Mouse (Mus musculus) liver, embryonic 14 days (tissue): ENCODE data around the gene Atad5. TPM values are rescaled to one million over a fixed set of nuclear protein-coding genes. Genes with fewer than 3 reads are reported as not detected.

Source experiments
- polyA plus RNA-seq: library from polyadenylated mRNA; depleted of rRNA; stranded (reverse); fragments of >200 nt; gene quantifications from 2 replicates; pipeline ENCODE4 v1.2.3, GENCODE M21; 2012; rRNA removed

Atad5 gene
- polyA plus RNA-seq: 11.0 and 13.3 TPM in 2 replicates

GRCm38 (mm10) chr11:80088917-80089816 is at the start of gene Atad5:
Gene Atad5, plus strand, starts transcription at chr11:80089400.

GRCm38 (mm10) chr11:80080826-80081728 is 8.1 kb upstream of the Atad5 start, which contains the start of gene Crlf3:
Gene Crlf3, minus strand, starts transcription at chr11:80080991.

GRCm38 (mm10) chr11:80141825-80142521 is 52.8 kb downstream of the Atad5 start, which contains the start of gene Tefm:
Gene Tefm, minus strand, starts transcription at chr11:80142175.

DNA sequence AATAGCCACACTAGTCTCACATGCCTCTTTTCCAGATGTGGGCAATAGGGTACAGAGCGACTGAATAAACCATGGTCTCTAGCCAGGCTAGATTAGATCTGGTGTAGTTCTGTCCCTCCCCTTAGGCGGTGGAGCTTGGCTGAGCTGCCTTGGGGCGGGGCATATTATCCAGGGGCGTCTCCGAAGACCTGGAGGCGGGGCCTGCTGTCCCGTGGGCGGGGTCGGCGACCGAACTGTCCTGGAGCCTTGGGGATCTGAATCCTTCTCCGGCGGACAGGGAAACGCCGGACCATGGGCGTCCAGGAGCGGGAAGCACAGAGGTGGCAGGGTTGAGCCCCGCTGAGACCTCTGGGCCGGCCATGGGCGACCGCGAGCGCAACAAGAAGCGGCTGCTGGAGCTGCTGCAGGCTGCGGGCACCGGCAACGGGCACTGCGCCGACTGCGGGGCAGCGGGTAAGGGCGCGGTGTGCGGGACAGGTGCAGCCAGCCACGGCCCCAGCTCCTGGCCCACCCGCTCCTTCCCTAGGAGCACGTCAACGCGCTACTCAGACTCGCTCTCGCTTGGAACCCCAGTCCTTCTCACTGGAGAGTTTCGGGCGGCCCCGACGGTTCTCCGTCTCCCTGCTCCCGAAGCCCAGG is 64.8 kb downstream of the Atad5 start, which contains the start of gene Adap2:
Adap2 (plus strand) TSS at position 249 of the 639 bp plus-strand sequence.

GRCm38 (mm10) chr11:80183705-80184255 is 94.6 kb downstream of the Atad5 start, which contains the start of gene Rnf135:
Gene Rnf135, plus strand, starts transcription at chr11:80183851.

Other genes starting within 250 kb of the Atad5 start
- 12.3 and 12.6 TPM in 2 replicates for gene Utp6, start 127.0 kb upstream of the Atad5 start, polyA plus RNA-seq
- gene Suz12, start 96.3 kb upstream of the Atad5 start, polyA plus RNA-seq: 25.1 and 29.9 TPM in 2 replicates
- gene Crlf3, start 8.4 kb upstream of the Atad5 start, polyA plus RNA-seq: 43.7 and 54.5 TPM in 2 replicates
- 7.2 and 8.4 TPM in 2 replicates for gene Tefm, start 52.8 kb downstream of the Atad5 start, polyA plus RNA-seq
- 1.7 and 2.3 TPM in 2 replicates for gene Adap2, start 64.7 kb downstream of the Atad5 start, polyA plus RNA-seq
- 2.0 and 2.5 TPM in 2 replicates for gene Rnf135, start 94.5 kb downstream of the Atad5 start, polyA plus RNA-seq
- 11.7 and 14.4 TPM in 2 replicates for gene Rhot1, start 119.6 kb downstream of the Atad5 start, polyA plus RNA-seq
- 0.05 and 0.07 TPM in 2 replicates for gene Rhbdl3, start 211.5 kb downstream of the Atad5 start, polyA plus RNA-seq